Mouse (Mus musculus): Measurements from ENCODE around the gene Gm21981. TPM values are rescaled to one million over a fixed set of nuclear protein-coding genes. Genes with fewer than 3 reads are reported as not detected.
"Not testable (repeated sequence)": the region's sequence is repeated elsewhere in the genome, so short reads cannot be mapped to it uniquely, and the experiment has no call there.

Gene Gm21981
- polyA plus RNA-seq, 1 experiment: 5.8 TPM

- TF ChIP-seq POLR2A (IDR thresholded peaks at IDR 0.05; ENCODE audit: extremely low read depth, insufficient read depth, low read length) (no peak), CTCF (IDR thresholded peaks at IDR 0.05; ENCODE audit: extremely low read depth, insufficient read depth, low read length) (no peak)
- peaks cover under 1% of the 10 kb centered on the region for H3K4me1 ChIP-seq (ENCODE audit: control insufficient read depth, insufficient read depth, low read length)
- no peak overlapping the region for H3K27ac ChIP-seq (ENCODE audit: insufficient read depth, low read length)
- H3K4me3 ChIP-seq (ENCODE audit: insufficient read depth, low read length): no peak overlapping the region
Measured at GRCm38 (mm10) chr17:47678238-47678637, 16.0 kb downstream of the Gm21981 start.

GRCm38 (mm10) chr17:47676581-47676980, 17.7 kb downstream of the Gm21981 start:
- no peak overlapping the region for H3K27ac ChIP-seq (ENCODE audit: insufficient read depth, low read length)
- no peak for TF ChIP-seq POLR2A (IDR thresholded peaks at IDR 0.05; ENCODE audit: extremely low read depth, insufficient read depth, low read length)
- TF ChIP-seq CTCF (IDR thresholded peaks at IDR 0.05; ENCODE audit: extremely low read depth, insufficient read depth, low read length): peak; percentile 89
- no peak overlapping the region for H3K4me3 ChIP-seq (ENCODE audit: insufficient read depth, low read length)
- peaks cover 4% of the 10 kb centered on the region for H3K4me1 ChIP-seq (ENCODE audit: control insufficient read depth, insufficient read depth, low read length)

GRCm38 (mm10) chr17:47672311-47673111, 21.7 kb downstream of the Gm21981 start:
- Histone ChIP-seq H3K27ac (ENCODE audit: insufficient read depth, low read length) (peak overlapping the region; percentile 75), H3K4me1 (ENCODE audit: control insufficient read depth, insufficient read depth, low read length) (peaks cover 4% of the 10 kb centered on the region), H3K4me3 (ENCODE audit: insufficient read depth, low read length) (peak overlapping the region; percentile 39)
- TF ChIP-seq CTCF (IDR thresholded peaks at IDR 0.05; ENCODE audit: extremely low read depth, insufficient read depth, low read length) (no peak), POLR2A (IDR thresholded peaks at IDR 0.05; ENCODE audit: extremely low read depth, insufficient read depth, low read length) (0 out of 2 replicates have a peak, but pooled peaks have one; percentile 11)

DNA sequence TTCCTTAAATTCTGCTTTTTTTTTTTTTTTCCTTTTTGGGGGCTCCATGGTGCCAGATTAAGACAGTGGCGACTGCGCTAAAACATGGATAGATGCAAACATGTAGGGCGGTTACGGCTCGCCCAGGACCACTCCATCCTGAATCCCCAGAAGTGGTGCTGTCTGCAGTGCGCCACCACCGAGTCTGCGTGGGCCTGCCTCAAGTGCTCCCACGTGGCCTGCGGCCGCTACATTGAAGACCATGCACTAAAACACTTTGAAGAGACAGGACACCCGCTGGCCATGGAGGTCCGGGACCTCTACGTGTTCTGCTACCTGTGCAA, 22.3 kb downstream of the Gm21981 start:
- TF ChIP-seq POLR2A (IDR thresholded peaks at IDR 0.05; ENCODE audit: extremely low read depth, insufficient read depth, low read length): no peak
- no peak overlapping the region for H3K27ac ChIP-seq (ENCODE audit: insufficient read depth, low read length)
- peaks cover 4% of the 10 kb centered on the region for H3K4me1 ChIP-seq (ENCODE audit: control insufficient read depth, insufficient read depth, low read length)
- peak overlapping the region; percentile 39 for H3K4me3 ChIP-seq (ENCODE audit: insufficient read depth, low read length)

GRCm38 (mm10) chr17:47669166-47669565, 25.1 kb downstream of the Gm21981 start:
- no peak for TF ChIP-seq POLR2A (IDR thresholded peaks at IDR 0.05; ENCODE audit: extremely low read depth, insufficient read depth, low read length)
- no peak overlapping the region for H3K4me3 ChIP-seq (ENCODE audit: insufficient read depth, low read length)
- no peak overlapping the region for H3K27ac ChIP-seq (ENCODE audit: insufficient read depth, low read length)
- peaks cover 4% of the 10 kb centered on the region for H3K4me1 ChIP-seq (ENCODE audit: control insufficient read depth, insufficient read depth, low read length)

- H3K27ac ChIP-seq (ENCODE audit: insufficient read depth, low read length): no peak overlapping the region
- no peak overlapping the region for H3K4me3 ChIP-seq (ENCODE audit: insufficient read depth, low read length)
- H3K4me1 ChIP-seq (ENCODE audit: control insufficient read depth, insufficient read depth, low read length): no peaks in the 10 kb centered on the region
- TF ChIP-seq POLR2A (IDR thresholded peaks at IDR 0.05; ENCODE audit: extremely low read depth, insufficient read depth, low read length) (no peak), CTCF (IDR thresholded peaks at IDR 0.05; ENCODE audit: extremely low read depth, insufficient read depth, low read length) (no peak)
Measured at GRCm38 (mm10) chr17:47664474-47664873, 29.8 kb downstream of the Gm21981 start.

GRCm38 (mm10) chr17:47663009-47663713, 31.1 kb downstream of the Gm21981 start:
- H3K4me3 ChIP-seq (ENCODE audit: insufficient read depth, low read length): no peak overlapping the region
- TF ChIP-seq POLR2A (IDR thresholded peaks at IDR 0.05; ENCODE audit: extremely low read depth, insufficient read depth, low read length) (no peak), CTCF (IDR thresholded peaks at IDR 0.05; ENCODE audit: extremely low read depth, insufficient read depth, low read length) (no peak)
- no peak overlapping the region for H3K27ac ChIP-seq (ENCODE audit: insufficient read depth, low read length)
- H3K4me1 ChIP-seq (ENCODE audit: control insufficient read depth, insufficient read depth, low read length): no peaks in the 10 kb centered on the region

- Histone ChIP-seq H3K4me1 (ENCODE audit: control insufficient read depth, insufficient read depth, low read length) (no peaks in the 10 kb centered on the region), H3K27ac (ENCODE audit: insufficient read depth, low read length) (no peak overlapping the region), H3K4me3 (ENCODE audit: insufficient read depth, low read length) (no peak overlapping the region)
- TF ChIP-seq CTCF (IDR thresholded peaks at IDR 0.05; ENCODE audit: extremely low read depth, insufficient read depth, low read length): no peak
- TF ChIP-seq POLR2A (IDR thresholded peaks at IDR 0.05; ENCODE audit: extremely low read depth, insufficient read depth, low read length): no peak
Measured at GRCm38 (mm10) chr17:47658741-47659243, 35.5 kb downstream of the Gm21981 start.

DNA sequence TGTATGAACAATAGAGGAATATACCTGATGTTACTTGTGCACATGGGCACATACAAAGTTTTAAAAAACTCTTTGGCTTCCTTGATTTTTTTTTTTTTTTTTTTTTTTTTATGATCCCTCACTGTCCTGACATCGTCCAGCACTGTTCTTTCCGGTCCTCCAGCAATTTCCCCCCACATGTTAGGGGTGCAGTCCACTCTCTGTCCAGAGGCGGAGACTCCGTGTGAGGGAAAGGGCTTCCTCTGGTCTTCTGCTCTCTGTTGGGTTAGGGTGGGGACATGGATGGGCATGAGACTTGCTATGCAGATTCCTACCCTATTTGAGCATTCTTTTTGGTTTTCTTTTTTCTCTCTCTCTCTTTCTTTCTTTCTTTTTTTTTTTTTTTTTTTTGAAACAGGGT, 36.4 kb downstream of the Gm21981 start:
- Histone ChIP-seq H3K27ac (ENCODE audit: insufficient read depth, low read length) (no peak overlapping the region), H3K4me3 (ENCODE audit: insufficient read depth, low read length) (no peak overlapping the region), H3K4me1 (ENCODE audit: control insufficient read depth, insufficient read depth, low read length) (no peaks in the 10 kb centered on the region)
- TF ChIP-seq POLR2A (IDR thresholded peaks at IDR 0.05; ENCODE audit: extremely low read depth, insufficient read depth, low read length) (no peak), CTCF (IDR thresholded peaks at IDR 0.05; ENCODE audit: extremely low read depth, insufficient read depth, low read length) (no peak)

DNA sequence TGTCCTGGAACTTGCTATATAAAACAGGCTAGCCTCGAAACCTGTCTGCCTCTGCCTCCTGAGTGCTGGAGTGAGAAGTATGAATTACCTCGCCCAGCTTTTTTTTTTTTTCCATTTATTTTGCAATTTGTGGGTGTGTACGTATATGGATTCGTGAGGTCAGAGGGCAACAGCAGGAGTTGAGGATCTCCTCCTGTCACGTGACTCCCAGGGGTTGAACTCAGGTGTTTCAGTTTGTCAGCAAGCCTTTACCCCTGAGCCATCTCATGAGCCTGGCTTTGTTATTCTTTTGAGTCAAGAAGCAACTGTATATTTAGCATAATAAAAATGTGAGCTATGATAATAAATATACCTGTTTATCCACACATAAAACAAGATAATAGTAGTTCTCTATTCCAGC, 38.6 kb downstream of the Gm21981 start:
- Histone ChIP-seq H3K4me1 (ENCODE audit: control insufficient read depth, insufficient read depth, low read length) (no peaks in the 10 kb centered on the region), H3K4me3 (ENCODE audit: insufficient read depth, low read length) (no peak overlapping the region), H3K27ac (ENCODE audit: insufficient read depth, low read length) (no peak overlapping the region)
- TF ChIP-seq POLR2A (IDR thresholded peaks at IDR 0.05; ENCODE audit: extremely low read depth, insufficient read depth, low read length) (no peak), CTCF (IDR thresholded peaks at IDR 0.05; ENCODE audit: extremely low read depth, insufficient read depth, low read length) (no peak)

- H3K27ac ChIP-seq (ENCODE audit: insufficient read depth, low read length); H3K4me1 ChIP-seq (ENCODE audit: control insufficient read depth, insufficient read depth, low read length); H3K4me3 ChIP-seq (ENCODE audit: insufficient read depth, low read length): not testable (repeated sequence)
Measured at GRCm38 (mm10) chr17:47654346-47654745, 39.9 kb downstream of the Gm21981 start.

All from cortical plate, adult 2 months (tissue).